Mouse (Mus musculus): ENCODE measurements around the gene Evx1.
"Not testable (repeated sequence)": the region's sequence is repeated elsewhere in the genome, so short reads cannot be mapped to it uniquely, and the experiment has no call there.

Gene Evx1

GRCm38 (mm10) chr6:52321826-52322315 is 8.6 kb downstream of the Evx1 start:
- peak; percentile 10 to 24 for DNase-seq

GRCm38 (mm10) chr6:52322721-52323215 is 9.5 kb downstream of the Evx1 start:
- DNase-seq = peak in 1 of 2 experiments; percentile 13

GRCm38 (mm10) chr6:52323292-52323691 is 10.0 kb downstream of the Evx1 start:
- DNase-seq = peak in 1 of 2 experiments; percentile 11

GRCm38 (mm10) chr6:52324061-52324460 is 10.8 kb downstream of the Evx1 start:
- DNase-seq = no peak

GRCm38 (mm10) chr6:52346816-52347215 is 33.5 kb downstream of the Evx1 start:
- DNase-seq = not testable (repeated sequence)

GRCm38 (mm10) chr6:52366021-52366420 is 52.7 kb downstream of the Evx1 start:
- no peak for DNase-seq

- DNase-seq = no peak
These were observed 53.2 kb downstream of the Evx1 start for GRCm38 (mm10) chr6:52366533-52366932.

- no peak for DNase-seq
These were observed 53.8 kb downstream of the Evx1 start for GRCm38 (mm10) chr6:52367067-52367466.
